Mouse (Mus musculus) spleen, adult 2 months (tissue): ENCODE data around the gene Atp1a1.

Source experiments
- CTCF ChIP-seq: fragments of 200-500 bp; IDR thresholded peaks from 2 replicates; pipeline ENCODE4 v1.5.1; 2011; ENCODE audit warnings: mild to moderate bottlenecking, inconsistent platforms; ENCODE audit not compliant: insufficient read depth, insufficient read length, insufficient replicate concordance; ENCODE audit errors: extremely low read depth
- POLR2A ChIP-seq: fragments of 200-500 bp; IDR thresholded peaks from 2 replicates; pipeline ENCODE4 v1.6.1; 2011; ENCODE audit warnings: low read depth, low read length, inconsistent platforms

DNA sequence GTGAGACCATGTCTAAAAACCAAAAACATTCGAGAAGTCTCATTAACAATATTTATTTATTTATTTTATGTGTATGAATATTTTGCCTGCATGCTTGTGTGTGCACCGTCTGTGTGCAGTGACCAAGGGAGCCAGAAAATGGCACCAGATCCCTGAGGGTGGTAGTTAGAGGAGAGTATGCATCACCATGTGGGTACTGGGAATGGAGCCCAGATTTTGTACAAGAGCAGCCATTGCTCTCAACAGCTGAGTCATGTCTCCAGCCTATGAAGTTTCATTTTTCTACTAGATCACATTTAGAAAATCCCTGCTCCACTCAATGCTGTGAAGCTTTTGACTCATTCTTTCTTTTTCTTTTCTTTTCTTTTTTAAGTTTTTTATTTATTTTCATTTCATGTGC is 23.8 kb upstream of the Atp1a1 start:
- TF ChIP-seq CTCF, result no peak
- no peak for TF ChIP-seq POLR2A
